Mouse (Mus musculus) ES-Bruce4 (cell line): ENCODE data around the gene Ppp1r3a.

Source experiments
- EP300 ChIP-seq: IDR thresholded peaks from 2 replicates; pipeline ENCODE4 v1.6.1; 2011; ENCODE audit warnings: low read depth, low read length; ENCODE audit not compliant: insufficient read depth
- POLR2A ChIP-seq: IDR thresholded peaks from one replicate; pipeline ENCODE4 v1.8.1; 2011; ENCODE audit warnings: low read length; ENCODE audit not compliant: insufficient read depth

- TF ChIP-seq POLR2A: no peak
- no peak for TF ChIP-seq EP300
These were observed 2.4 kb upstream of the Ppp1r3a start for GRCm38 (mm10) chr6:14757486-14757885.
